Mouse (Mus musculus) forebrain, postnatal 0 days (tissue): ENCODE data around the gene Dhx8. TPM values are rescaled to one million over a fixed set of nuclear protein-coding genes. Genes with fewer than 3 reads are reported as not detected.

ENCODE experiments used
- ATAC-seq: fragments of 200-750 bp; cut with Nextera tagmentation; 2 replicates; pipeline ENCODE4 v1.8.0; 2017; ENCODE audit warnings: mild to moderate bottlenecking, moderate library complexity
- DNase-seq: peaks from one replicate; pipeline ENCODE4 v3.0.0-alpha.2; 2015
- H3K27ac ChIP-seq: fragments of 300-500 bp; sonication (generic); 2 replicates; pipeline ENCODE4 v1.5.1; 2014; ENCODE audit warnings: low read depth, mild to moderate bottlenecking, antibody characterized with exemption, low read length, moderate library complexity, mixed read lengths
- H3K27me3 ChIP-seq: fragments of 300-500 bp; sonication (generic); 2 replicates; pipeline ENCODE4 v1.6.1; 2014; ENCODE audit warnings: mild to moderate bottlenecking, low read length, mixed read lengths; ENCODE audit not compliant: insufficient read depth
- H3K36me3 ChIP-seq: fragments of 300-500 bp; sonication (generic); 2 replicates; pipeline ENCODE4 v1.6.1; 2014; ENCODE audit warnings: mild to moderate bottlenecking, moderate library complexity; ENCODE audit not compliant: insufficient read depth
- H3K4me1 ChIP-seq: fragments of 300-500 bp; sonication (generic); 2 replicates; pipeline ENCODE4 v1.6.1; 2014; ENCODE audit warnings: antibody characterized with exemption; ENCODE audit not compliant: insufficient read depth
- H3K4me2 ChIP-seq: fragments of 300-500 bp; sonication (generic); 2 replicates; pipeline ENCODE4 v1.6.1; 2014; ENCODE audit warnings: low read depth, mild to moderate bottlenecking, moderate library complexity
- H3K4me3 ChIP-seq: fragments of 300-500 bp; sonication (generic); 2 replicates; pipeline ENCODE4 v1.5.1; 2014; ENCODE audit warnings: low read depth, low read length, mixed read lengths
- H3K9ac ChIP-seq: fragments of 300-500 bp; sonication (generic); 2 replicates; pipeline ENCODE4 v1.6.1; 2014; ENCODE audit warnings: mild to moderate bottlenecking
- H3K9me3 ChIP-seq: fragments of 300-500 bp; sonication (generic); 2 replicates; pipeline ENCODE4 v1.6.1; 2016; ENCODE audit warnings: low read length
- CTCF ChIP-seq: sonication (generic); IDR thresholded peaks from 2 replicates; pipeline ENCODE4 v1.5.1; 2016; ENCODE audit warnings: antibody characterized with exemption, control low read depth, low read depth
- WGBS: fragments of 180-500 bp; shearing (Covaris S2); extraction: QIAGEN DNeasy Blood & Tissue Kit; methylation state at CpG from one replicate; pipeline ENCODE4 v1.1.7; 2014; 5-methylcytosine and 5-hydroxymethylcytosine counted together
- polyA plus RNA-seq: library from polyadenylated mRNA; unstranded; fragments of >200 nt; fragmentation: Nextera tagmentation; extraction: Ambion mirVana; gene quantifications from 2 replicates; pipeline ENCODE4 v1.2.1, GENCODE M21; 2015
- total RNA-seq: library from RNA; depleted of rRNA; stranded (reverse); fragments of >200 nt; gene quantifications from 2 replicates; pipeline ENCODE4 v1.2.3, GENCODE M21; 2014

Dhx8 gene
- total and polyA plus RNA-seq, 2 experiments from 2014 or later: 25.0 to 33.3 TPM

DNA sequence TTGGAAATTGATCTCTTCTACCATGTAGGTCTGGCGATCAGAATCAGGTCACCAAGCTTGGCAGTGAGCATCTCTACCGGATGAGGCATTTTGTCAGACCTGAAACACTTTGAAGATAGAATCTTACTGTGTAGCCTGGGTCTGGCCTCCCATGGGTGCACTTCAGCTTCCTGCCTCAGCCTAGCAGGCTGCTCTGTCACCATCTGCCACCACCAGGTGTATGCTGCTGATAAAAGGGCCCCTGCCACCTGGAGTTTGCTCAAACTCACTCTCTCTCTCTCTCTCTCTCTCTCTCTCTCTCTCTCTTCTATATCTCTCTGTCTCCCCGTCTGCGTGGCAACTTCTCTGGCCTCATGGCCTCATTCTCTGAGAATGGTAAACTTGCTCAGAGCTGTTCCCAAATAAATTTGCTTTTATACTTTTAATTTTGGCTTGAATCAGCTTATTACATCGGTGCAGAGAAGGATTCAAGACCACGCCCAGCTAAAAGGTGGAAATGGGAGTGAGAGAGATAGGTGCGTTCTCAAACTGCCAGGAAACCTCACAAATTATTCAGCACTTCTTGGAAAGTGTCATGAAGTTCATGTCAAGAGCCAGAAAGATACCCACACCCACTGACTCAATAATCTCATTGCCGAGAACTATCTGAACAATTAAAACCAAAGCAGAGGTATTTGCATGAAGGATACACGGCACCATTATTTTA lies 35.4 kb upstream of the Dhx8 start:
- Histone ChIP-seq H3K9ac (no peak overlapping the region), H3K27ac (peak overlapping the region; percentile 82), H3K4me3 (no peak overlapping the region), H3K4me1 (peaks cover 23% of the 10 kb centered on the region), H3K9me3 (no peaks in the 10 kb centered on the region), H3K27me3 (no peaks in the 10 kb centered on the region), H3K36me3 (no peaks in the 10 kb centered on the region), H3K4me2 (no peak overlapping the region)
- ATAC-seq (no peak), DNase-seq (no peak)
- 95% methylated on average over 9 of the region's 9 CpGs for WGBS
- no peak for TF ChIP-seq CTCF

GRCm38 (mm10) chr11:101698114-101698513 lies 34.6 kb upstream of the Dhx8 start:
- Histone ChIP-seq H3K9me3 (no peaks in the 10 kb centered on the region), H3K4me3 (no peak overlapping the region), H3K9ac (no peak overlapping the region), H3K27ac (no peak overlapping the region), H3K4me1 (peaks cover 23% of the 10 kb centered on the region), H3K27me3 (no peaks in the 10 kb centered on the region), H3K4me2 (no peak overlapping the region), H3K36me3 (no peaks in the 10 kb centered on the region)
- ATAC-seq: no peak
- no peak for DNase-seq
- 0 out of 2 replicates have a peak, but pooled peaks have one; percentile 9 for TF ChIP-seq CTCF

DNA sequence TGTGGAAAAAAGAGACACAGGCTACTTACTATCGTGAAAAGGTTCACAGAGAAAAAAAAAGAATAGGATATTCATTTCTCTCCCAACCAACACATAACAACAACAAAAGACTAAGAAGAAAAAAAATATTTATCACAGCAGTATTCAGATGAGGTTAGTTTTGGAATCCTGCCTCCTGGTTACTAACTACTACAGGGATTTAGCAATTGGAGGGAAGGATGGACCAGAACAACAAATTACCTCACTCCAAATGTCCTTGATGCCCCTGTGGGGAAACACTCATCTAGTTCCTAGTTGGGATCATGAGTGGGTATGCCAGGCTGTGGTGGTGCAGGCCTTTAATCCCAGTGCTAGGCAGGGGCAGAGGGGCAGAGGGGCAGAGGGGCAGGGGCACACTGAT lies 33.2 kb upstream of the Dhx8 start:
- no peak overlapping the region for H3K9ac ChIP-seq
- H3K9me3 ChIP-seq: no peaks in the 10 kb centered on the region
- no peaks in the 10 kb centered on the region for H3K27me3 ChIP-seq
- WGBS: 94% methylated on average over 1 of the region's 1 CpGs
- peaks cover 23% of the 10 kb centered on the region for H3K4me1 ChIP-seq
- ATAC-seq (no peak), DNase-seq (no peak)
- no peaks in the 10 kb centered on the region for H3K36me3 ChIP-seq
- no peak overlapping the region for H3K4me2 ChIP-seq
- H3K4me3 ChIP-seq: no peak overlapping the region
- no peak for TF ChIP-seq CTCF
- peak overlapping the region; percentile 35; the same call in 1 of the 2 replicates for H3K27ac ChIP-seq

DNA sequence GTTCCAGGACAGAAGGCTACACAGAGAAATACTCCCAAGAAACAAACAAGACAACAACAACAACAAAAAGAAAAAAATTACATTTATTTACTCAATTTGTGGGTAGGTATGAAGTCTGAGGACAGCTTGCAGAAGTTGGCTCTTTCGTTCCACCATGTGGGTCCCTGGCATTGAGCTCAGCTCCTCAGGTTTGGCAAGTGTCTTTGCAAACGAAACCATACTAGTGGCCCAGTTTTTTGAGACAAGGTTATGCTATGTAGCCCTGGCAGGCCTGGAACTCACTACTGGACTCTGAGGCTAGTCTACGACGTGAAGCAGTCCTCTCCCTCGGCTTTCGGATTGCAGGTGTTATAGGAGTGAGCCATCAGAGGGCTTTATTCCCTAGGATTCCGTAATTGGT lies 32.7 kb upstream of the Dhx8 start:
- TF ChIP-seq CTCF: no peak
- DNase-seq (peak; percentile 47), ATAC-seq (no peak)
- no peak overlapping the region for H3K9ac ChIP-seq
- H3K4me1 ChIP-seq: peaks cover 23% of the 10 kb centered on the region
- no peaks in the 10 kb centered on the region for H3K9me3 ChIP-seq
- peak overlapping the region; percentile 35 for H3K27ac ChIP-seq
- H3K36me3 ChIP-seq: no peaks in the 10 kb centered on the region
- H3K4me3 ChIP-seq: no peak overlapping the region
- no peaks in the 10 kb centered on the region for H3K27me3 ChIP-seq
- no peak overlapping the region for H3K4me2 ChIP-seq
- WGBS: 54% methylated on average over 7 of the region's 7 CpGs

GRCm38 (mm10) chr11:101700446-101700845 lies 32.3 kb upstream of the Dhx8 start:
- Histone ChIP-seq H3K4me1 (peaks cover 18% of the 10 kb centered on the region), H3K4me2 (no peak overlapping the region), H3K36me3 (no peaks in the 10 kb centered on the region), H3K9ac (no peak overlapping the region), H3K4me3 (no peak overlapping the region), H3K27me3 (no peaks in the 10 kb centered on the region), H3K9me3 (no peaks in the 10 kb centered on the region), H3K27ac (peak overlapping the region; percentile 35; the same call in 1 of the 2 replicates)
- ATAC-seq: no peak
- 44% methylated on average over 12 of the region's 12 CpGs for WGBS
- TF ChIP-seq CTCF: no peak
- peak; percentile 20 for DNase-seq

DNA sequence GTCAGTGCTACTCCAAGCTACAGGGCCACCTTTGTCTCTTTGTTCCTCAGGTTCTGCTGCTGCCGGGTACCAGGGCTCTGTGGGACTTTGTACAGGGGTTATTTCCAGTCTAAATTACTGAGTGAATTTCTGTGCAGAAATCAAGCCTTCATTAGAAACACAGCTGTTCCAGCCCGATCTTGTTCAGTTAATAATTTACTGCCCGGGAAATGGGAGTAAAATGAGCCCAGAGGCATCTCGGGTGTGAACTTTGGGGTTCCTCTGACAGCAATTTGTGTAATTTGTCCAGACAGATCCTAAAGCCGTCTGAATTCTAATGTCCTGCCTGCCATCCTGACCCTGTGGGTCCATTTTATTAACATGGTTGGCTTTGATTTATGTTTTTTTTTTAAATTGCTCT lies 28.6 kb upstream of the Dhx8 start:
- H3K27ac ChIP-seq: peak overlapping the region; percentile 50
- no peak for DNase-seq

GRCm38 (mm10) chr11:101706764-101707448 lies 25.8 kb upstream of the Dhx8 start:
- no peaks in the 10 kb centered on the region for H3K4me1 ChIP-seq
- H3K9ac ChIP-seq: no peak overlapping the region
- H3K27me3 ChIP-seq: no peaks in the 10 kb centered on the region
- 84% methylated on average over 10 of the region's 10 CpGs for WGBS
- H3K27ac ChIP-seq: no peak overlapping the region
- H3K9me3 ChIP-seq: no peaks in the 10 kb centered on the region
- H3K36me3 ChIP-seq: no peaks in the 10 kb centered on the region
- no peak overlapping the region for H3K4me2 ChIP-seq
- no peak overlapping the region for H3K4me3 ChIP-seq
- ATAC-seq (no peak), DNase-seq (no peak)
- no peak for TF ChIP-seq CTCF

More for the DNA sequence above, 28.6 kb upstream of the Dhx8 start:
- Histone ChIP-seq H3K27me3 (no peaks in the 10 kb centered on the region), H3K4me1 (0 out of 2 replicates have a peak, but pooled peaks cover 4% of the 10 kb centered on the region), H3K4me2 (no peak overlapping the region), H3K9me3 (no peaks in the 10 kb centered on the region), H3K36me3 (no peaks in the 10 kb centered on the region), H3K9ac (no peak overlapping the region), H3K4me3 (no peak overlapping the region)
- no peak for ATAC-seq
- 57% methylated on average over 5 of the region's 5 CpGs for WGBS
- no peak for TF ChIP-seq CTCF
